Mouse (Mus musculus) bone marrow, adult 2 months (tissue): Measurements from ENCODE around the gene Tfap2b.

ENCODE experiments used
- CTCF ChIP-seq: fragments of 200-500 bp; IDR thresholded peaks from 2 replicates; pipeline ENCODE4 v1.5.1; 2011; ENCODE audit warnings: low read length, control low read depth; ENCODE audit not compliant: control insufficient read depth, insufficient read depth
- POLR2A ChIP-seq: fragments of 200-500 bp; IDR thresholded peaks from 2 replicates; pipeline ENCODE4 v1.6.1; 2011; ENCODE audit warnings: low read depth, mild to moderate bottlenecking, control low read depth, low read length, borderline replicate concordance; ENCODE audit not compliant: control insufficient read depth

DNA sequence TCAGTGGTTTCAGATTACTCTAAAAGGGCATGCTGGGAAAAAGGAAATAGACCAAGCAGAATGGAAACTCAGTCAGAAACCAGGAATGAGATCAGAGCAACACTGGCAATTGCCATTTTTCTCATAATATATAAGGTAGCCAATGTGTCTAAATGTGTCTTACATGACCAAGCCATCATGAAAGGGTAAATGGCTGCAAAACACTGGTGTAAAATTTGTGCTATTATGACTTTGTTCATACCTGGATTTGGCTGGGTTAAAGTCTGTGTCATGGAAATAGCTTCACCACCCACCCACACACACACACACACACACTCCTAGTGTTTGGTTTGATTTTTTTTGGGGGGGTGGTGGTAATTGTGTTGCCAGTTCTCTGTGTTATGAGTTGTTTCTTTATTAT is 10.7 kb downstream of the Tfap2b start:
- TF ChIP-seq CTCF (no peak), POLR2A (no peak)
